ENCODE assay signal across 7 mouse cellular contexts in the genomic region with DNA sequence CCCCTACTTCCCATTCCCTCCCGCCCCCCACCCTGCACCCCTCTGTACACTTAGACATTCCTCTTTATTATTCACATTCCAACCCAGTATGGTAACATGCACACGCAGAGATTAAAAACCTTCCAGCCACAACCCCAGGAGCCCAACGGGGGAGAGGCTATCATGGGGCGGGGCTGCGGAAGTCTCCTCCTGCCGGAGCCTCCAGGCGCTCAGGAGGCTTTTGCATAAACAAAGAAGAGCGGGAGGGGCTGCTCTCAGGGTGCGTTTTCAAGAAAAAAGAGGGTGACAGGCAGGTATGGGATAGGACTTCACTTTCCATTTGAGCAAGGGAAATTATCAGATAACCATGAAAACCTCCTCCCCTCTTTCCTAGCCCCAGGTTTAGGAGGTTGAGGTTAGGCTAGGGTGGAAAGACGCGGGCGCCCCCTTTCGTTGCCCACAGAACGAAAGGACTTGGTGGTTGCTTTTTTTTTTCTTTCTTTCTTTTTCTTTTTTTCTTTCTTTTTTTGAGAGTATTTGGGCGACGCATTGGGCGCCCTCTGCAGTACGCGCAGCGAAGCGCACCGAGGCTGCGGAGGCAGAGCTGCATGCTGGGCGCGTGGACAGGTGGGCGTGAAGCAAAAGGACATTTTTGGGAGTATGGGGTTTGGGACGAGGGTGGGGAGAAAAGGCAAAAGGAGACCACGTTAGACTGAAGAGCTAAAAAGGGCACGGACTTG. TPM values are rescaled to one million over a fixed set of nuclear protein-coding genes. Genes with fewer than 3 reads are reported as not detected.
DNase-seq lines count a peak whose midpoint lies in the region; ATAC-seq lines count a peak whose summit lies in the region.

No protein-coding gene starts in this region.

- peak; percentile 43 for ATAC-seq in activated CD4-positive, CD25-positive, alpha-beta regulatory T cell, adult 4 months
- peak; percentile 87 for ATAC-seq in megakaryocyte-erythroid progenitor cell, adult 5-6 weeks (replicated peaks; ENCODE audit: low FRiP score, low TSS enrichment, poor library complexity, severe bottlenecking)

- DNase-seq in cerebellum, adult 9-11 months, result peak; percentile 66
- peak; percentile 70 for DNase-seq in gastrocnemius, postnatal 10 days
- DNase-seq in induced T-regulatory cell, adult 2 months (ENCODE audit: low read depth), result peak; percentile 67
- DNase-seq in left cerebral cortex, postnatal 4 days, result peak; percentile 62
- DNase-seq in right cerebral cortex, postnatal 4 days, result peak; percentile 71

- intact Hi-C loops in left cerebral cortex, postnatal 4 days (cut with DNase I), result loop anchor here (5.0 kb wide), 1 partner anchor 112 kb away; a partner anchor contains a TSS

RNA-seq across cellular contexts. Expression of a gene that starts 5.6 kb away (rescaled TPM):
- not detected for polyA plus RNA-seq in activated CD4-positive, CD25-positive, alpha-beta regulatory T cell, adult 4 months (2017; shearing (Covaris generic))
- 1 to 10 TPM; 3.4 to 5.4 TPM for total RNA-seq in gastrocnemius, postnatal 10 days (2021)
- 1 to 10 TPM; 3.4 TPM for total RNA-seq in left cerebral cortex, postnatal 4 days (2021)
- not detected in 2 replicates for total RNA-seq in megakaryocyte-erythroid progenitor cell, adult 5-6 weeks (2014; fragmentation: Nextera tagmentation)
- total RNA-seq in megakaryocyte-erythroid progenitor cell, adult 5-6 weeks (2017), result not detected in 2 replicates

RNA-seq across cellular contexts. Expression of a gene that starts 8.1 kb away (rescaled TPM):
- under 1 TPM in 1 of 2 experiments, not detected in 1; 0.33 TPM for polyA plus RNA-seq in activated CD4-positive, CD25-positive, alpha-beta regulatory T cell, adult 4 months (2017; shearing (Covaris generic))
- total RNA-seq in gastrocnemius, postnatal 10 days (2021), result 1 to 10 TPM; 2.8 to 5.1 TPM
- total RNA-seq in left cerebral cortex, postnatal 4 days (2021), result 100 to 1,000 TPM; 616 to 622 TPM
- total RNA-seq in megakaryocyte-erythroid progenitor cell, adult 5-6 weeks (2014; fragmentation: Nextera tagmentation), result 16.8 and 21.8 TPM in 2 replicates
- total RNA-seq in megakaryocyte-erythroid progenitor cell, adult 5-6 weeks (2017), result 7.1 and 8.3 TPM in 2 replicates

RNA-seq across cellular contexts. Expression of a gene that starts 10.9 kb away (rescaled TPM):
- 10 to 100 TPM in 1 of 2 experiments, 1 to 10 TPM in 1; 9.7 to 13.6 TPM for polyA plus RNA-seq in activated CD4-positive, CD25-positive, alpha-beta regulatory T cell, adult 4 months (2017; shearing (Covaris generic))
- 1 to 10 TPM; 4.0 to 4.4 TPM for total RNA-seq in gastrocnemius, postnatal 10 days (2021)
- total RNA-seq in left cerebral cortex, postnatal 4 days (2021), result 10 to 100 TPM; 10.5 to 11.1 TPM
- total RNA-seq in megakaryocyte-erythroid progenitor cell, adult 5-6 weeks (2014; fragmentation: Nextera tagmentation), result 15.3 and 16.8 TPM in 2 replicates
- 9.6 and 11.3 TPM in 2 replicates for total RNA-seq in megakaryocyte-erythroid progenitor cell, adult 5-6 weeks (2017)

RNA-seq across cellular contexts. Expression of a gene that starts 16.7 kb away (rescaled TPM):
- polyA plus RNA-seq in activated CD4-positive, CD25-positive, alpha-beta regulatory T cell, adult 4 months (2017; shearing (Covaris generic)), result under 1 TPM in 1 of 2 experiments, not detected in 1; 0.58 TPM
- total RNA-seq in gastrocnemius, postnatal 10 days (2021), result 10 to 100 TPM; 50.9 to 53.8 TPM
- 10 to 100 TPM; 30.8 to 30.9 TPM for total RNA-seq in left cerebral cortex, postnatal 4 days (2021)
- total RNA-seq in megakaryocyte-erythroid progenitor cell, adult 5-6 weeks (2014; fragmentation: Nextera tagmentation), result 0.45 TPM in 1 of 2 replicates, not detected in the other
- total RNA-seq in megakaryocyte-erythroid progenitor cell, adult 5-6 weeks (2017), result 2.1 and 4.5 TPM in 2 replicates

RNA-seq across cellular contexts. Expression of a gene that starts 55.5 kb away (rescaled TPM):
- polyA plus RNA-seq in activated CD4-positive, CD25-positive, alpha-beta regulatory T cell, adult 4 months (2017; shearing (Covaris generic)), result 1 to 10 TPM; 7.9 to 9.3 TPM
- total RNA-seq in gastrocnemius, postnatal 10 days (2021), result 10 to 100 TPM in 1 of 2 experiments, 1 to 10 TPM in 1; 8.9 to 12.3 TPM
- 10 to 100 TPM; 45.4 to 56.0 TPM for total RNA-seq in left cerebral cortex, postnatal 4 days (2021)
- total RNA-seq in megakaryocyte-erythroid progenitor cell, adult 5-6 weeks (2014; fragmentation: Nextera tagmentation), result 15.0 and 36.3 TPM in 2 replicates
- total RNA-seq in megakaryocyte-erythroid progenitor cell, adult 5-6 weeks (2017), result 17.1 and 21.6 TPM in 2 replicates

Comparison
In these comparisons a context has a peak if more than half of its experiments do, and no peak if none do; other contexts are left out.
1. Peak in every context shown above with its lines: DNase-seq and ATAC-seq.
2. RNA of a gene that starts 5.6 kb away (total RNA-seq): 3.4 to 5.4 TPM in gastrocnemius, postnatal 10 days and 3.4 TPM in left cerebral cortex, postnatal 4 days; not detected in megakaryocyte-erythroid progenitor cell, adult 5-6 weeks; every median in the first group is over 4 times any median in the second.
3. RNA of a gene that starts 8.1 kb away (total RNA-seq): 616 to 622 TPM in left cerebral cortex, postnatal 4 days; 7.1 to 21.8 TPM in megakaryocyte-erythroid progenitor cell, adult 5-6 weeks and 2.8 to 5.1 TPM in gastrocnemius, postnatal 10 days; every median in the first group is over 10 times any median in the second.